ENCODE assay signal across 8 mouse cellular contexts in genomic region chr13:119790761-119791579, GRCm38 (mm10). TPM values are rescaled to one million over a fixed set of nuclear protein-coding genes. Genes with fewer than 3 reads are reported as not detected.
DNase-seq lines count a peak whose midpoint lies in the region; ATAC-seq and TF ChIP-seq lines count a peak whose summit lies in the region.

Gene Zfp131, minus strand, starts transcription at chr13:119790889.

- H3K27ac ChIP-seq in CH12.LX (ENCODE audit: insufficient read depth, low read depth): peak within 1 kb of the TSS; percentile 73
- H3K27ac ChIP-seq in forebrain, embryonic 11.5 days (ENCODE audit: low read depth, low read length): peak within 1 kb of the TSS; percentile 90
- peak within 1 kb of the TSS; percentile 96 for H3K27ac ChIP-seq in heart, postnatal 0 days (ENCODE audit: low read depth)
- peak within 1 kb of the TSS; percentile 89 for H3K27ac ChIP-seq in liver, embryonic 16.5 days (ENCODE audit: low read length)
- peak within 1 kb of the TSS; percentile 98 for H3K27ac ChIP-seq in neural tube, embryonic 13.5 days (replicated peaks)
- H3K27ac ChIP-seq in testis, adult 2 months (ENCODE audit: control insufficient read depth, insufficient read depth, low read depth, low read length): peak within 1 kb of the TSS; percentile 96

- 0 out of 2 replicates have a peak, but pooled peaks have one; percentile 15 for TF ChIP-seq EP300 in CH12.LX (IDR thresholded peaks at IDR 0.05; ENCODE audit: low read length)
- TF ChIP-seq EP300 in heart, postnatal 0 days (IDR thresholded peaks at IDR 0.05; ENCODE audit: low read depth): no peak

- no peaks in the 10 kb centered on the region for H3K27me3 ChIP-seq in CH12.LX (replicated peaks)
- H3K27me3 ChIP-seq in forebrain, embryonic 11.5 days (ENCODE audit: control insufficient read depth, insufficient read depth, low read length): no peaks in the 10 kb centered on the region
- no peaks in the 10 kb centered on the region for H3K27me3 ChIP-seq in heart, postnatal 0 days (ENCODE audit: control insufficient read depth, insufficient read depth, low read length)
- no peaks in the 10 kb centered on the region for H3K27me3 ChIP-seq in liver, embryonic 16.5 days (ENCODE audit: control insufficient read depth, insufficient read depth, low read depth, low read length)
- no peaks in the 10 kb centered on the region for H3K27me3 ChIP-seq in neural tube, embryonic 13.5 days
- no peaks in the 10 kb centered on the region for H3K27me3 ChIP-seq in testis, adult 2 months (ENCODE audit: control insufficient read depth, insufficient read depth, low read length)

- H3K4me3 ChIP-seq in CH12.LX (replicated peaks in 1 of 3; ENCODE audit: low read depth in 2 of 3, low read length in 2 of 3, poor library complexity in 1 of 3): peak within 1 kb of the TSS; percentile 74 to 91 (median 83)
- peak within 1 kb of the TSS; percentile 84 for H3K4me3 ChIP-seq in forebrain, embryonic 11.5 days (ENCODE audit: low read depth, low read length)
- H3K4me3 ChIP-seq in heart, postnatal 0 days (ENCODE audit: low read depth, low read length): peak within 1 kb of the TSS; percentile 82
- peak within 1 kb of the TSS; percentile 92 for H3K4me3 ChIP-seq in liver, embryonic 16.5 days (ENCODE audit: low read depth, low read length)
- peak within 1 kb of the TSS; percentile 88 for H3K4me3 ChIP-seq in neural tube, embryonic 13.5 days
- H3K4me3 ChIP-seq in testis, adult 2 months (ENCODE audit: control insufficient read depth, low read depth, low read length): peak within 1 kb of the TSS; percentile 97

- H3K9ac ChIP-seq in CH12.LX (ENCODE audit: insufficient read depth, low read depth): peak within 1 kb of the TSS; percentile 98
- H3K9ac ChIP-seq in forebrain, embryonic 11.5 days (ENCODE audit: low read length): peak within 1 kb of the TSS; percentile 94
- H3K9ac ChIP-seq in heart, postnatal 0 days (replicated peaks; ENCODE audit: low read depth, low read length): peak within 1 kb of the TSS; percentile 92
- H3K9ac ChIP-seq in liver, embryonic 16.5 days (ENCODE audit: low read depth, low read length): peak within 1 kb of the TSS; percentile 92
- peak within 1 kb of the TSS; percentile 94 for H3K9ac ChIP-seq in neural tube, embryonic 13.5 days

- no peak for TF ChIP-seq RAD21 in CH12.LX (IDR thresholded peaks at IDR 0.05; ENCODE audit: low read depth, low read length)

- DNase-seq in CH12.LX (ENCODE audit: extremely low read depth): peak; percentile 94
- DNase-seq in c-Kit-positive CD71-positive TER-119-negative erythroid progenitor cells, embryonic 14.5 days (ENCODE audit: low read depth): peak; percentile 85
- DNase-seq in forebrain, embryonic 11.5 days (ENCODE audit: low spot score): peak; percentile 98
- peak; percentile 93 for DNase-seq in heart, postnatal 0 days (ENCODE audit: low spot score)
- peak; percentile 96 to 98 for DNase-seq in kidney, postnatal 4 days

- ATAC-seq in forebrain, embryonic 11.5 days (replicated peaks; ENCODE audit: low FRiP score): peak; percentile 97
- ATAC-seq in heart, postnatal 0 days (ENCODE audit: insufficient read depth, low read depth): peak; percentile 98
- peak; percentile 97 for ATAC-seq in liver, embryonic 16.5 days (ENCODE audit: low read depth)
- ATAC-seq in neural tube, embryonic 13.5 days (ENCODE audit: low read depth): peak; percentile 98

- WGBS in forebrain, embryonic 11.5 days: under 1% methylated on average over 83 of the region's 86 CpGs
- 1% methylated on average over 62 of the region's 86 CpGs for WGBS in heart, postnatal 0 days
- 1% methylated on average over 68 of the region's 86 CpGs for WGBS in liver, embryonic 16.5 days (ENCODE audit: insufficient replicate concordance)
- 1% methylated on average over 76 of the region's 86 CpGs for WGBS in neural tube, embryonic 13.5 days

- peak; percentile 96 for TF ChIP-seq POLR2A in CH12.LX (IDR thresholded peaks at IDR 0.05; ENCODE audit: low read depth, low read length)
- peak; percentile 1; the same call in 1 of the 2 replicates for TF ChIP-seq POLR2A in testis, adult 2 months (IDR thresholded peaks at IDR 0.05; ENCODE audit: control insufficient read depth, low read depth, low read length)

- no peaks in the 10 kb centered on the region for H3K9me3 ChIP-seq in CH12.LX (replicated peaks; ENCODE audit: low read length)
- H3K9me3 ChIP-seq in forebrain, embryonic 11.5 days (ENCODE audit: control insufficient read depth, low read length): no peaks in the 10 kb centered on the region
- H3K9me3 ChIP-seq in heart, postnatal 0 days (replicated peaks; ENCODE audit: control insufficient read depth, low read length): no peaks in the 10 kb centered on the region
- no peaks in the 10 kb centered on the region for H3K9me3 ChIP-seq in liver, embryonic 16.5 days (replicated peaks; ENCODE audit: control insufficient read depth, low read length)
- no peaks in the 10 kb centered on the region for H3K9me3 ChIP-seq in neural tube, embryonic 13.5 days

- TF ChIP-seq CTCF in CH12.LX (conservative IDR thresholded peaks at IDR 0.05 in 1 of 2, IDR thresholded peaks at IDR 0.05 in 1 of 2; ENCODE audit: low read depth in 2 of 2, low read length in 2 of 2): no peak
- no peak for TF ChIP-seq CTCF in heart, postnatal 0 days (IDR thresholded peaks at IDR 0.05; ENCODE audit: low read depth)
- TF ChIP-seq CTCF in testis, adult 2 months (IDR thresholded peaks at IDR 0.05; ENCODE audit: control insufficient read depth, insufficient read depth, insufficient replicate concordance, low read depth, low read length): no peak

- H3K4me2 ChIP-seq in CH12.LX (ENCODE audit: insufficient read depth, low read depth, poor library complexity, severe bottlenecking): peak within 1 kb of the TSS; percentile 96
- peak within 1 kb of the TSS; percentile 71 for H3K4me2 ChIP-seq in forebrain, embryonic 11.5 days (ENCODE audit: low read depth, low read length, severe bottlenecking)
- H3K4me2 ChIP-seq in heart, postnatal 0 days (ENCODE audit: low read depth, low read length): peak within 1 kb of the TSS; percentile 66
- peak within 1 kb of the TSS; percentile 99 for H3K4me2 ChIP-seq in liver, embryonic 16.5 days (ENCODE audit: low read depth, low read length)
- H3K4me2 ChIP-seq in neural tube, embryonic 13.5 days: peak within 1 kb of the TSS; percentile 81

- peaks cover 8 to 19% of the 10 kb centered on the region in 2 experiments for H3K36me3 ChIP-seq in CH12.LX (replicated peaks in 1 of 2; ENCODE audit: control insufficient read depth in 1 of 2, insufficient read depth in 1 of 2, low read length in 1 of 2)
- H3K36me3 ChIP-seq in forebrain, embryonic 11.5 days (ENCODE audit: control insufficient read depth, insufficient read depth, low read length): no peaks in the 10 kb centered on the region; the same call in 1 of the 2 replicates
- peaks cover 17% of the 10 kb centered on the region for H3K36me3 ChIP-seq in heart, postnatal 0 days (replicated peaks; ENCODE audit: control insufficient read depth, insufficient read depth, low read length)
- peaks cover 4% of the 10 kb centered on the region; the same call in 1 of the 2 replicates for H3K36me3 ChIP-seq in liver, embryonic 16.5 days (ENCODE audit: control insufficient read depth, insufficient read depth)
- peaks cover 25% of the 10 kb centered on the region for H3K36me3 ChIP-seq in neural tube, embryonic 13.5 days
- H3K36me3 ChIP-seq in testis, adult 2 months (ENCODE audit: control insufficient read depth, insufficient read depth, low read length): no peaks in the 10 kb centered on the region

- in situ Hi-C loops in CH12.LX (cut with MboI; ENCODE audit: low pct_ligation_motif_present, low pct_unique_long_range_greater_than_20kb, low sequenced_read_pairs): no loop called here

- H3K4me1 ChIP-seq in CH12.LX (ENCODE audit: control insufficient read depth in 1 of 2, insufficient read depth in 2 of 2): peaks cover 3 to 27% of the 10 kb centered on the region in 2 experiments; a peak in 3 of 4 replicates
- H3K4me1 ChIP-seq in forebrain, embryonic 11.5 days (replicated peaks; ENCODE audit: control insufficient read depth, insufficient read depth, low read length): peaks cover 2% of the 10 kb centered on the region; the same call in 1 of the 2 replicates
- 0 out of 2 replicates have a peak, but pooled peaks cover 13% of the 10 kb centered on the region for H3K4me1 ChIP-seq in heart, postnatal 0 days (ENCODE audit: control insufficient read depth, insufficient read depth)
- peaks cover 13% of the 10 kb centered on the region for H3K4me1 ChIP-seq in liver, embryonic 16.5 days (ENCODE audit: control insufficient read depth, low read depth, low read length)
- H3K4me1 ChIP-seq in neural tube, embryonic 13.5 days (replicated peaks): peaks cover 30% of the 10 kb centered on the region
- H3K4me1 ChIP-seq in testis, adult 2 months (ENCODE audit: control insufficient read depth, insufficient read depth, low read length): peaks cover 9% of the 10 kb centered on the region

- dilution Hi-C loops in CH12.LX (cut with MboI; ENCODE audit: extremely low pct_ligation_motif_present, extremely low pct_unique_long_range_greater_than_20kb, low sequenced_read_pairs): no loop called here

- H3K79me2 ChIP-seq in CH12.LX (replicated peaks; ENCODE audit: control insufficient read depth, extremely low read depth, insufficient read depth, poor library complexity, severe bottlenecking): peaks cover 24% of the 10 kb centered on the region

TF ChIP-seq in CH12.LX, 34 proteins besides CTCF, POLR2A, EP300 and RAD21 (continues in another document):
- TF ChIP-seq MYC (IDR thresholded peaks at IDR 0.05; ENCODE audit: low read depth, low read length) (peak; percentile 61; the same call in 1 of the 2 replicates), JUND (conservative IDR thresholded peaks at IDR 0.05; ENCODE audit: low read depth, low read length) (no peak), RCOR1 (conservative IDR thresholded peaks at IDR 0.05; ENCODE audit: low read depth, low read length) (0 out of 2 replicates have a peak, but pooled peaks have one; percentile 47), KAT2A (IDR thresholded peaks at IDR 0.05; ENCODE audit: insufficient replicate concordance, low read length) (peak; percentile 76; the same call in 1 of the 2 replicates), MAZ (IDR thresholded peaks at IDR 0.05; ENCODE audit: low read depth, low read length) (peak; percentile 96), ELF1 (IDR thresholded peaks at IDR 0.05; ENCODE audit: low read depth, low read length) (peak; percentile 71), HCFC1 (IDR thresholded peaks at IDR 0.05; ENCODE audit: low read depth, low read length) (peak; percentile 71)

RNA-seq across cellular contexts. Expression of gene Zfp131, which starts in this region (rescaled TPM):
- total RNA-seq in CH12.LX (2012; rRNA removed): 31.3 and 35.9 TPM in 2 replicates
- 61.4 and 70.6 TPM in 2 replicates for total RNA-seq in CH12.LX (2014; rRNA removed)
- 42.6 and 49.3 TPM in 2 replicates for polyA plus RNA-seq in CH12.LX (2012; ENCODE audit: insufficient read length, low read depth)
- polyA plus RNA-seq in forebrain, embryonic 11.5 days (2014; fragmentation: Nextera tagmentation; extraction: Ambion mirVana): 49.2 and 50.7 TPM in 2 replicates
- 21.2 and 24.2 TPM in 2 replicates for total RNA-seq in heart, postnatal 0 days (2014; rRNA removed; ENCODE audit: low replicate concordance)
- polyA plus RNA-seq in heart, postnatal 0 days (2015; fragmentation: Nextera tagmentation; extraction: Ambion mirVana): 13.6 and 15.5 TPM in 2 replicates
- 10.0 and 11.0 TPM in 2 replicates for polyA plus RNA-seq in liver, embryonic 16.5 days (2015; fragmentation: Nextera tagmentation; extraction: Ambion mirVana)
- 36.6 and 37.2 TPM in 2 replicates for polyA plus RNA-seq in neural tube, embryonic 13.5 days (2015; fragmentation: Nextera tagmentation; extraction: Ambion mirVana)
- 8.0 and 11.4 TPM in 2 replicates for polyA plus RNA-seq in testis, adult 2 months (2012; rRNA removed)

Comparison
In these comparisons a context has a peak if more than half of its experiments do, and no peak if none do; other contexts are left out.
1. Peak in every context shown above with its lines: DNase-seq, ATAC-seq, H3K4me3 ChIP-seq and H3K27ac ChIP-seq.